Mouse (Mus musculus) erythroblast, adult 5-6 weeks (primary cell): ENCODE results near the gene Sec1. TPM values are rescaled to one million over a fixed set of nuclear protein-coding genes. Genes with fewer than 3 reads are reported as not detected.

Experiments
- total RNA-seq, 2 experiments: library from RNA; stranded (forward) in 1 of 2; stranded (reverse) in 1 of 2; fragments of 150-400 nt in 1 of 2; fragments of 200-764, 138-1000 nt in 1 of 2; gene quantifications; 2 replicates each; pipeline versions ENCODE4 v1.2.3 to v1.2.4; 2015 to 2017; ENCODE audit warnings: low replicate concordance in 2 of 2

Gene Sec1
- total RNA-seq, 2 experiments from 2014 or later: not detected

Other genes starting within 250 kb of the Sec1 start
Only the 30 nearest of the 34 such genes appear.
- not detected in 2 replicates for gene Tulp2, start 212.5 kb downstream of the Sec1 start, total RNA-seq (2015; ENCODE audit: low replicate concordance)
- gene Tulp2, start 212.5 kb downstream of the Sec1 start, total RNA-seq (2017; ENCODE audit: low replicate concordance): 0.42 TPM in 1 of 2 replicates, not detected in the other
- not detected in 2 replicates for gene Gm45808, start 207.6 kb downstream of the Sec1 start, total RNA-seq (2015; ENCODE audit: low replicate concordance)
- not detected in 2 replicates for gene Gm45808, start 207.6 kb downstream of the Sec1 start, total RNA-seq (2017; ENCODE audit: low replicate concordance)
- gene Dhdh, start 205.6 kb downstream of the Sec1 start, total RNA-seq (2015; ENCODE audit: low replicate concordance): 3.3 TPM in 2 replicates
- 2.1 and 2.3 TPM in 2 replicates for gene Dhdh, start 205.6 kb downstream of the Sec1 start, total RNA-seq (2017; ENCODE audit: low replicate concordance)
- gene Nucb1, start 184.0 kb downstream of the Sec1 start, total RNA-seq (2015; ENCODE audit: low replicate concordance): 83.0 and 88.6 TPM in 2 replicates
- 487 and 671 TPM in 2 replicates for gene Nucb1, start 184.0 kb downstream of the Sec1 start, total RNA-seq (2017; ENCODE audit: low replicate concordance)
- gene Ppp1r15a, start 168.1 kb downstream of the Sec1 start, total RNA-seq (2015; ENCODE audit: low replicate concordance): 1,095 and 1,392 TPM in 2 replicates
- gene Ppp1r15a, start 168.1 kb downstream of the Sec1 start, total RNA-seq (2017; ENCODE audit: low replicate concordance): 1,351 and 1,490 TPM in 2 replicates
- 1.3 TPM in 1 of 2 replicates, not detected in the other for gene Plekha4, start 168.1 kb downstream of the Sec1 start, total RNA-seq (2015; ENCODE audit: low replicate concordance)
- 2.8 and 9.9 TPM in 2 replicates for gene Plekha4, start 168.1 kb downstream of the Sec1 start, total RNA-seq (2017; ENCODE audit: low replicate concordance)
- not detected in 2 replicates for gene Hsd17b14, start 139.5 kb downstream of the Sec1 start, total RNA-seq (2015; ENCODE audit: low replicate concordance)
- gene Hsd17b14, start 139.5 kb downstream of the Sec1 start, total RNA-seq (2017; ENCODE audit: low replicate concordance): not detected in 2 replicates
- gene Bcat2, start 124.2 kb downstream of the Sec1 start, total RNA-seq (2015; ENCODE audit: low replicate concordance): 5.8 and 9.0 TPM in 2 replicates
- gene Bcat2, start 124.2 kb downstream of the Sec1 start, total RNA-seq (2017; ENCODE audit: low replicate concordance): 10.7 and 11.2 TPM in 2 replicates
- not detected in 2 replicates for gene Fgf21, start 78.9 kb downstream of the Sec1 start, total RNA-seq (2015; ENCODE audit: low replicate concordance)
- gene Fgf21, start 78.9 kb downstream of the Sec1 start, total RNA-seq (2017; ENCODE audit: low replicate concordance): not detected in 2 replicates
- gene Fut1, start 77.1 kb downstream of the Sec1 start, total RNA-seq (2015; ENCODE audit: low replicate concordance): not detected in 2 replicates
- gene Fut1, start 77.1 kb downstream of the Sec1 start, total RNA-seq (2017; ENCODE audit: low replicate concordance): not detected in 2 replicates
- not detected in 2 replicates for gene Izumo1, start 72.6 kb downstream of the Sec1 start, total RNA-seq (2015; ENCODE audit: low replicate concordance)
- not detected in 2 replicates for gene Izumo1, start 72.6 kb downstream of the Sec1 start, total RNA-seq (2017; ENCODE audit: low replicate concordance)
- not detected in 2 replicates for gene Rasip1, start 66.9 kb downstream of the Sec1 start, total RNA-seq (2015; ENCODE audit: low replicate concordance)
- not detected in 2 replicates for gene Rasip1, start 66.9 kb downstream of the Sec1 start, total RNA-seq (2017; ENCODE audit: low replicate concordance)
- not detected in 2 replicates for gene Mamstr, start 54.4 kb downstream of the Sec1 start, total RNA-seq (2015; ENCODE audit: low replicate concordance)
- not detected in 2 replicates for gene Mamstr, start 54.4 kb downstream of the Sec1 start, total RNA-seq (2017; ENCODE audit: low replicate concordance)
- gene Fut2, start 28.0 kb downstream of the Sec1 start, total RNA-seq (2015; ENCODE audit: low replicate concordance): not detected in 2 replicates
- gene Fut2, start 28.0 kb downstream of the Sec1 start, total RNA-seq (2017; ENCODE audit: low replicate concordance): not detected in 2 replicates
- gene Ntn5, start 10.4 kb downstream of the Sec1 start, total RNA-seq (2015; ENCODE audit: low replicate concordance): not detected in 2 replicates
- not detected in 2 replicates for gene Ntn5, start 10.4 kb downstream of the Sec1 start, total RNA-seq (2017; ENCODE audit: low replicate concordance)
- not detected in 2 replicates for gene Car11, start 5.4 kb upstream of the Sec1 start, total RNA-seq (2015; ENCODE audit: low replicate concordance)
- gene Car11, start 5.4 kb upstream of the Sec1 start, total RNA-seq (2017; ENCODE audit: low replicate concordance): not detected in 2 replicates
- gene Dbp, start 10.7 kb upstream of the Sec1 start, total RNA-seq (2015; ENCODE audit: low replicate concordance): 1.5 and 1.9 TPM in 2 replicates
- gene Dbp, start 10.7 kb upstream of the Sec1 start, total RNA-seq (2017; ENCODE audit: low replicate concordance): 0.77 and 2.2 TPM in 2 replicates
- 423 and 424 TPM in 2 replicates for gene Rpl18, start 21.1 kb upstream of the Sec1 start, total RNA-seq (2015; ENCODE audit: low replicate concordance)
- 286 and 289 TPM in 2 replicates for gene Rpl18, start 21.1 kb upstream of the Sec1 start, total RNA-seq (2017; ENCODE audit: low replicate concordance)
- gene Sphk2, start 23.6 kb upstream of the Sec1 start, total RNA-seq (2015; ENCODE audit: low replicate concordance): 4.6 and 7.9 TPM in 2 replicates
- 2.1 and 2.6 TPM in 2 replicates for gene Sphk2, start 23.6 kb upstream of the Sec1 start, total RNA-seq (2017; ENCODE audit: low replicate concordance)
- not detected in 2 replicates for gene Fam83e, start 26.8 kb upstream of the Sec1 start, total RNA-seq (2015; ENCODE audit: low replicate concordance)
- gene Fam83e, start 26.8 kb upstream of the Sec1 start, total RNA-seq (2017; ENCODE audit: low replicate concordance): not detected in 2 replicates
- gene Spaca4, start 31.4 kb upstream of the Sec1 start, total RNA-seq (2015; ENCODE audit: low replicate concordance): not detected in 2 replicates
- gene Spaca4, start 31.4 kb upstream of the Sec1 start, total RNA-seq (2017; ENCODE audit: low replicate concordance): not detected in 2 replicates
- not detected in 2 replicates for gene Lmtk3, start 89.3 kb upstream of the Sec1 start, total RNA-seq (2015; ENCODE audit: low replicate concordance)
- gene Lmtk3, start 89.3 kb upstream of the Sec1 start, total RNA-seq (2017; ENCODE audit: low replicate concordance): not detected in 2 replicates
- gene Sult2b1, start 90.3 kb upstream of the Sec1 start, total RNA-seq (2015; ENCODE audit: low replicate concordance): not detected in 2 replicates
- gene Sult2b1, start 90.3 kb upstream of the Sec1 start, total RNA-seq (2017; ENCODE audit: low replicate concordance): not detected in 2 replicates
- gene Cyth2, start 120.2 kb upstream of the Sec1 start, total RNA-seq (2015; ENCODE audit: low replicate concordance): 10.6 and 10.7 TPM in 2 replicates
- gene Cyth2, start 120.2 kb upstream of the Sec1 start, total RNA-seq (2017; ENCODE audit: low replicate concordance): 11.6 and 14.5 TPM in 2 replicates
- 0.38 TPM in 1 of 2 replicates, not detected in the other for gene Kcnj14, start 130.4 kb upstream of the Sec1 start, total RNA-seq (2015; ENCODE audit: low replicate concordance)
- gene Kcnj14, start 130.4 kb upstream of the Sec1 start, total RNA-seq (2017; ENCODE audit: low replicate concordance): 0.09 TPM in 1 of 2 replicates, not detected in the other
- 1.5 and 2.3 TPM in 2 replicates for gene Grwd1, start 136.5 kb upstream of the Sec1 start, total RNA-seq (2015; ENCODE audit: low replicate concordance)
- gene Grwd1, start 136.5 kb upstream of the Sec1 start, total RNA-seq (2017; ENCODE audit: low replicate concordance): 0.43 and 3.1 TPM in 2 replicates
- gene Kdelr1, start 178.4 kb upstream of the Sec1 start, total RNA-seq (2015; ENCODE audit: low replicate concordance): 31.3 and 67.2 TPM in 2 replicates
- 18.0 and 20.1 TPM in 2 replicates for gene Kdelr1, start 178.4 kb upstream of the Sec1 start, total RNA-seq (2017; ENCODE audit: low replicate concordance)
- not detected in 2 replicates for gene Grin2d, start 184.0 kb upstream of the Sec1 start, total RNA-seq (2015; ENCODE audit: low replicate concordance)
- gene Grin2d, start 184.0 kb upstream of the Sec1 start, total RNA-seq (2017; ENCODE audit: low replicate concordance): 0.28 TPM in 1 of 2 replicates, not detected in the other
- 4.0 TPM in 1 of 2 replicates, not detected in the other for gene Syngr4, start 202.3 kb upstream of the Sec1 start, total RNA-seq (2015; ENCODE audit: low replicate concordance)
- not detected in 2 replicates for gene Syngr4, start 202.3 kb upstream of the Sec1 start, total RNA-seq (2017; ENCODE audit: low replicate concordance)
- gene Tmem143, start 202.5 kb upstream of the Sec1 start, total RNA-seq (2015; ENCODE audit: low replicate concordance): 1.3 TPM in 1 of 2 replicates, not detected in the other
- 0.26 and 3.8 TPM in 2 replicates for gene Tmem143, start 202.5 kb upstream of the Sec1 start, total RNA-seq (2017; ENCODE audit: low replicate concordance)